Mouse (Mus musculus): ENCODE measurements at regions not wholly inside any gene's neighbourhood (a gene's known extent, or its start where the extent isn't known, plus 50 kb on each side); places are given as distances from the start of the nearest gene placed in this dataset.

DNA sequence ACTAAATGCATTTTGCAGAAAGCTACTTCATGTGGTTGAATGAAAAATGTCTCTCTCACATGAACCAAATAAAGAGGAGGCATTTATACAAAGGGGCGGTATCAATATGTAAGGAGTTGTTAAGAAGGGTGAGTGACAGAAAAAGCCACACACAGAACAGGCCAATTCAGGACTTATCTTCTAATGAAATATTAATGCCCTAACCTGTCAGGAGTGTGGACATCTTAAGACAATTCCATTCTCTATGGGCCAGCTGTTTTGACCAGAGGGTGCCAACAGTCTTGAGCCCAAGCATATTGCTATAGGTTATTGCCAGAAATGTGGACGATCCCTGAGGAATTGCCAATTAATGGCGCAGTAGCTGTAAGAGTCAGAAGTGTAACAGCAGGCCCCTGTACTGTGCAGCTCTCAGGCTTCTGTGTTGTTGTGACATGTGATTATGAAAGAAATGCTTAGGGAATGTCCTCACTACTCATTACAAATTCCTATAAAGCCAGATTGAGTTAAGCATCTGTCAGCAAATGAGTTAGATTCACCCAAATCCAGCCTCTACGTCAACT is 393.8 kb downstream of the Ice1 start:
- no peak for TF ChIP-seq CTCF (conservative IDR thresholded peaks at IDR 0.05; ENCODE audit: low read length)
- no peak for TF ChIP-seq POU5F1 (IDR thresholded peaks at IDR 0.05; ENCODE audit: borderline replicate concordance, low read length)
- TF ChIP-seq NANOG (IDR thresholded peaks at IDR 0.05; ENCODE audit: borderline replicate concordance, low read length), result no peak

All from E14TG2a.4 (cell line).